Mouse (Mus musculus): Measurements from ENCODE around the gene Arhgap31. TPM values are rescaled to one million over a fixed set of nuclear protein-coding genes. Genes with fewer than 3 reads are reported as not detected.
"Not testable (repeated sequence)": the region's sequence is repeated elsewhere in the genome, so short reads cannot be mapped to it uniquely, and the experiment has no call there.

Arhgap31 gene
- total RNA-seq, 2 experiments from 2014 or later: 37.4 to 43.5 TPM

GRCm38 (mm10) chr16:38729139-38729538, 16.1 kb upstream of the Arhgap31 start:
- peak in 1 of 2 experiments; percentile 13 for DNase-seq
- intact Hi-C loops (cut with DNase I): loop anchor here (10.0 kb wide), 2 partner anchors 104 to 384 kb away; partner anchors contain the start of genes Cox17, Gm21987 and Maats1

GRCm38 (mm10) chr16:38728576-38729132, 15.6 kb upstream of the Arhgap31 start:
- DNase-seq: no peak
- intact Hi-C loops (cut with DNase I): loop anchor here (10.0 kb wide), 2 partner anchors 104 to 384 kb away; partner anchors contain the start of genes Cox17, Gm21987 and Maats1

DNA sequence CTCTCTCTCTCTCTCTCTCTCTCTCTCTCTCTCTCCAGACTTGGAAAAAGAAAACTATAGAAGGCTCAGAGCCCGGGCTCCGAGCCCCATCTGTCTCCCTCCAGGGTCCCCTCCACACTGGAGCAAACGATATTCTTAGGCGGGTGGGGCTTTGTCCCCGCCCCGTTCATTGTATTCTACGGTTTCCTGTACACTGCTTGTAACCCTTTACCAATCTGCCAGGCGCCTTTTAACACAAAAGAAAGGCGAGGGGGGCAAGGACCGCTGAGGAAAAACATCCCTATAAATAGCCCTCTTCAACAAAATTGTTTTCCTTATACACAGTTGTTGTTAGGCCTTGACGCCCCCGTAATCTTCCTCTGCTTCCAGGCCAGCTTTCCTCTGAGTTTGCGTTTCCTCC, 11.9 kb upstream of the Arhgap31 start:
- peak in 1 of 2 experiments; percentile 44 for DNase-seq
- intact Hi-C loops (cut with DNase I): loop anchor here (10.0 kb wide), 2 partner anchors 100 to 380 kb away; partner anchors contain the start of genes Cox17, Gm21987 and Maats1

GRCm38 (mm10) chr16:38724256-38724655, 11.2 kb upstream of the Arhgap31 start:
- no peak for DNase-seq
- intact Hi-C loops (cut with DNase I): loop anchor here (10.0 kb wide), 2 partner anchors 99 to 379 kb away; partner anchors contain the start of genes Cox17, Gm21987 and Maats1

DNA sequence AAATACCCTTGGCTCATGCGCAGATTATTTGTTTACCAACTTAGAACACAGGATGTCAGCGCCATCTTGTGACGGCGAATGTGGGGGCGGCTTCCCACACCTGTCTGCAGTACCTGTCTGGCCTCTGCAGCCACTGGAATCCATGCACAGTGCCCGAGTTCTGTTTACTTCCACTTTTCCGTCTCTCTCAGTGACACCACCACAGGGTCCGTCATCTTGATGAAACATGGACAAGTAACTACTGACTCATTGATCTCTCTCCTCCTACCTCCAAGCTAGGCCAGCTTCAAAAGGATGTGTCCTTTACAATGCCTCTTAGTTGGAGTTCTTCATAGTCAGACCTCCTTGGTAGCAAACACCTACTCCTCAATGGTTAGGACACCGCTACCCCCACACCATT, 8.3 kb upstream of the Arhgap31 start:
- intact Hi-C loops (cut with DNase I): loop anchor here (10.0 kb wide), 2 partner anchors 97 to 377 kb away; partner anchors contain the start of genes Cox17, Gm21987 and Maats1
- no peak for DNase-seq

- intact Hi-C loops (cut with DNase I); DNase-seq: not testable (repeated sequence)
Observed at GRCm38 (mm10) chr16:38714259-38714526, 1.1 kb upstream of the Arhgap31 start.

- intact Hi-C loops (cut with DNase I): no loop called here
- no peak for DNase-seq
Observed at GRCm38 (mm10) chr16:38713404-38714258, 557 bp upstream of the Arhgap31 start.

GRCm38 (mm10) chr16:38712105-38712504, 969 bp downstream of the Arhgap31 start:
- intact Hi-C loops (cut with DNase I): no loop called here
- no peak for DNase-seq

DNA sequence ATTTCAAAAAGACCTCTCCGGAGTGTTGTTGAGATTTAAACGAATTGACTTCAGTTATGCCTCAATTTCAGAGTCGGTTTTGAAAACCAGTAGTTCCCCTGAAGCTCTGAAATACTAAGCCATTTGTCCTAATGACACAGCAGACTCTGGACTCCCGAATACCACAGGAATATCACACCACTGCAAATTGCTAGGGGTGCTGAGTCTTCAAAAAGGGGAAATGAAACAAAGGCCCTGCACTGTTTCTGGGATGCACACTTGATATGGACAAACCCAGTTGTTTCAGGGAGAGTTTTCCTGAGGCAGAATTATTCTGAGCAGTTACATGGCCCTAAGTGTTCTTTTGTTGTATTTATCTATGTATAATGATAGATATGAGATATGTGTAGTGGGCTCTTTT, 1.8 kb downstream of the Arhgap31 start:
- no peak for DNase-seq
- intact Hi-C loops (cut with DNase I): no loop called here

DNA sequence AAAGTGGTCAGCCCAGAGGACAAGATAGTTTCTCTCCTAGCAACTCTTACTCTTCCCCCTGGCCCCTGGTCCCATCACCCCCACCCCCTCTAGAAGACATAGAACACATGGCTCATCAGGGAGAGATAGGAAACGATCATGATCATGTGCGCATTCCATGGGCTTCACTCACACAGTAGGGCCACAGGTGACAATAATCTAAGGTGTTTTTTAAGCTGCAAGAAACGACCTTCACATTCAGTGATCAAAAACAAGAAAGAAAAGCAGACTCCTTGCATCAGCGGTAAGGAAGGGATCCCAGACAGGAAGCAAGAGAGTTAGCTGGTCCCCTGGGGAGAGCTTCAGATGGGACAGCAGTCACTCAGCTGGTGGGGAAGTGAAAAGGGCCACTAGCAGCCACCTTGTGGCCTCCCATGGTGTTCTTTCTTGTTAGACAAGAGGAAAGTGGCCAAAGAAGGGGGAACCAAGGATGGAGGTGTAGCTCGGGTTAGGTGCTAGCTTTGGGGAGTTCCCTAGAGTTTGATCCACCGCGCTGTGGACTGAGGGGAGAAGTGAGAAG, 4.0 kb downstream of the Arhgap31 start:
- DNase-seq: no peak

DNA sequence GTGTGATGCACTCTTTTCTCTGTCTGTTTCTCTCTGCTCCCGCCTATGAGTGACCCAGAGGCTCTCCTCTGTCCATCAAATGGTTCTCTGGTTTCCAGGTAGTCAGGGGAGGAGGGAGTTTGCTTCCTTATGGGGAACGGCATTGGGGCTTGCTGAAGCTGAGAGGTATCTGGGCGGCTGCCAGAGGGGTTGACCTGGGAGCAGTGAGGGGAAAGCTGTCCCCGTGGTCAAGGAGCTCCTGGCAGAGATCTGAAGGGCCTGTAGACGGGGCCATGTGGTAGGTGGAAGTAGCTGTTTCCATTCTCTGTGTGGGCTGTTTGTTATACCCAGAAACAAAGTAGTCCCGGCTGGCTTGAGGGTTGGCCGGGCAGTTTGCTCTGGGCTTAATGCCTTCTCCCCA, 6.3 kb downstream of the Arhgap31 start:
- intact Hi-C loops (cut with DNase I): no loop called here

More for the DNA sequence above, 4.0 kb downstream of the Arhgap31 start:
- intact Hi-C loops (cut with DNase I): no loop called here

DNA sequence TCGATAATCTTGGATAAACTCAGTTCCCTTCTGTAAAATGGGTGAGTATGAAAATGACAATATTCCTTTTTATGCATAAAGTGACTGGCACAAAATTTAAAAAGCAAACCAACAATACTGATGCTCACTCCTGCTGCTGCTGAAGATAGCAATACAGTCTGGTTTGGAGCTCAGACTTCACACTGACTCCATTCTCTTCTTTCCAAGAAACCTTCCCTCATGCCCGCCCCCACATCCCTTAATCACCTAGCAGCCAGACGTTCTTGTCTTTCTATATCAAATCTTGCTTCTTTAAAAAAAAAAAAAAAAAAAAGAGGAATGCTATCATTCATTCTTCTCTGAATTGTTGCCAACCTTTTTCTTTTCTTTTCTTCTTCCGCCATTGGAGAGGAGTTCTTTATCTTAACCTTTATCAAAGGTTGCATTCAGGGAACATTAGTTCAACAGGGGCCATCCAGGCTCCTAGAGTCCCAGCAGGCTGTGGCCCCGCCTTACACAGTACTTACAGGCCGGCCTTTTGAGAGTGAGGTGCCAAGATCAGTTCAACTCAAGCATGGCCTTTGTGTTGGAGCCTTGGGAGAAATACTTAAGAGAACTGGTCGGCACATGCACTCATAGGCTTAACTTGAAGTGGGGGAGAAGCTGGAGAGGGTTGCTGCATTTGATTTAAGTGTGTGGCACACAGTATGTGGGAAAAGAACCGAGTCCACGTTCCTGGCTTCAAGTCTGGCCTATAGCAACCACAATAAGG, 7.4 kb downstream of the Arhgap31 start:
- DNase-seq: no peak
- intact Hi-C loops (cut with DNase I): no loop called here

More for the DNA sequence above, 6.3 kb downstream of the Arhgap31 start:
- DNase-seq: no peak

DNA sequence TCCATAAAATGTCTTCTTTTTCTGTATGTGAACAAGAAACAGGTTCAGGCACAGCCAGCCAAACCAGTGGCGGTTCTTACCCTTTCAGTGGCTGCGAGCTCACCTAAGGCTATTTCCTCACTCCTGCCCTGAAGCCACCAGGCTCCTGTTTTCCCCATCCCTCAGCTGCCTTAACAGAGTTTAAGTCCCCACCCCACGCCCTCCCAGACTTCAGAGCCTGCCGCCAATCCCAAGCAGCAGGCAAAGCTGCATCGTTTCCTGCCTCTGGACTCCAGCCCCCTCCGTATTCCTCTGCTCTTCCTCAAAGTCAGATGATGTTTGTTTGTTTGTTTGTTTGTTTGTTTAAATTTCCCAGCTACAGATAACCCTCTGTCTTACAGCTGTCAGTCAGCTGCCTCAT, 9.6 kb downstream of the Arhgap31 start:
- intact Hi-C loops (cut with DNase I): no loop called here
- DNase-seq: no peak

- DNase-seq: no peak
- intact Hi-C loops (cut with DNase I): no loop called here
Observed at GRCm38 (mm10) chr16:38702316-38702715, 10.8 kb downstream of the Arhgap31 start.

GRCm38 (mm10) chr16:38701492-38702185, 11.4 kb downstream of the Arhgap31 start:
- no peak for DNase-seq
- intact Hi-C loops (cut with DNase I): no loop called here

GRCm38 (mm10) chr16:38700392-38701162, 12.5 kb downstream of the Arhgap31 start:
- intact Hi-C loops (cut with DNase I): no loop called here
- no peak for DNase-seq

- DNase-seq: no peak
- intact Hi-C loops (cut with DNase I): no loop called here
Observed at GRCm38 (mm10) chr16:38697611-38698010, 15.5 kb downstream of the Arhgap31 start.

- intact Hi-C loops (cut with DNase I): no loop called here
- no peak for DNase-seq
Observed at GRCm38 (mm10) chr16:38695557-38695956, 17.5 kb downstream of the Arhgap31 start.

DNA sequence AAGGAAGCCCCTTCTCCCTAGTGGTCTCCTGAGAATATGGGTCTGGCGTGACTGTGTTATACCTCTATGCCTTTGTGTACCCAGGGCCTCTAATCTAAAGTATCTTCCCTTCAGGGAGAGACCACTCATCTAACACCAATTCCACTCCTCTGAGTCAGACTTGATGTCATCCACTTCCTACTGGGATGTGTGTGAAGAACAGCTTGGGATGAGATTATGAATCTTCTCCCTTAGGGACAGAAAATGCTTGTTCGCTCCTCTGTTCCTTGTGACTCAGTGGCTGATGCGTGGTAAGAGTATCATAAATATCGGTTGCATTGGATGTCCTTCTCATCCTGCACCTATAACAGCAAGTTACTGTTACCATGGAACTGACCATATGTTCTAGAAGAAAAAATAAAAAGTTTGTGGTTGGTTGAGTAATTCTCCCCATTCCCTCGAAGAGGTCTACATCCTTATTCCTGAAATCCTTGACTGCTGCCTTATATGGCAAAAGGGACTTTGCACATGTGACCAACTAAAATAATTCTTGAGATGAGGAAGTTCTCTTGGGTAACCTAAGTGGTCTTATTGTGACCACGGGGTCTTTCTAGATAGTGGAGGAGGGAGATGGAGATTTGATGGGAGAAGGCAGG, 18.1 kb downstream of the Arhgap31 start:
- intact Hi-C loops (cut with DNase I): no loop called here
- no peak for DNase-seq

Measured in heart, postnatal 36 days (tissue).